Mouse (Mus musculus): ENCODE measurements around the gene Gm28434.

GRCm38 (mm10) chr5:87951836-87952235 is 17.5 kb upstream of the Gm28434 start:
- TF ChIP-seq CTCF (IDR thresholded peaks at IDR 0.05; ENCODE audit: low read depth, low read length) = no peak
- TF ChIP-seq POLR2A (IDR thresholded peaks at IDR 0.05; ENCODE audit: extremely low read depth, insufficient read depth, low read length) = no peak
